9 mouse cellular contexts compared by ENCODE assay signal in the genomic region with DNA sequence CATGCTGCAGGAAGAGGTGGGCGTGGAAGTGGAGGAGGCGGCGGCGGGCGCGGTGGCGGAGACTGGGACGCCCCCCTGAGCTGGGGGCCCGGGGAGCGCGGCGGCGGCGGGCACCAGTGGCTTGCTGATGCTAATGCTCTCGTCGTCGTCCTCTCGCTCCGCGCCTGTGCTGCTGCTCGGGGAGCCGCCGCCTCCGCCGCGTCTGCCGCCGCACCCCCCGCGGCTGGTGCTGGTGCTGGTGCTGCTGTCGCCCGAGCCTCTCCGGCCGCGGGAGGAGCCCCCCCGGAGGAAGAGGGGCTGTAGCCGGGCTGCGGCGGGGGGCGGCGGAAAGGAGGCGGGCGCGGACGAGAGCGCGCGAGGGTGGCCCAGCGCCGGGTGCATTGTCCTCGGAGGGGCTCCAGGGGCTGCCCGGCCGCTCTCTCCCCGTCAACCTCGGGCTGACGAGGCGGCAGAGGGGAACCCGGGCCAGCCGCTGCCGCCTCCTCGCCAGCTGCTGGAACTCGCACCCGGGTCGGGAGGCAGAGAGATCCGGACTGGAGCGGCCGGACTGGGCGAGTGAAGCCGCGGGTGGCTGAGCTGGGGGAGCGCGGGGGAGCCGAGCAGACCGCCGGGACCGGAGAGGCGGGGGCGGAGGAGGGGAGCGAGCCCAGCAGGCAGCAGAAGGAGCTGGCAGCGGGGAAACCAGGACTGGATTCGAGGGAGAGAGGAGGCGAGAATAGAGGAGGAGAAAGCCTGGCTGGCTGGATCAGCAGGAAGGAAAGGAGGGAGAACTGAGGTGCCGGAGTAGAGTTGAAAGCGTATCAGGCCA. TPM values are rescaled to one million over a fixed set of nuclear protein-coding genes. Genes with fewer than 3 reads are reported as not detected.
DNase-seq lines count a peak whose midpoint lies in the region; ATAC-seq and TF ChIP-seq lines count a peak whose summit lies in the region.
"Had no signal": no experiment of that assay in that cellular context is flagged by ENCODE, and none has a peak within 500 bp of the region (broad histone marks: within the 10 kb centered on the region; RNA-seq: fewer than 3 reads in every experiment).

A gene (minus strand): TSS at position 434 of the 808 bp plus-strand sequence.

- peak; percentile 88 for DNase-seq in heart, embryonic 10.5 days (ENCODE audit: low spot score)
- DNase-seq in heart, adult 11 months = no peak
- DNase-seq in cerebellum, adult 8-10 months = peak; percentile 61
- peak; percentile 55 for DNase-seq in limb, embryonic 14.5 days (ENCODE audit: low spot score)
- DNase-seq in midbrain, postnatal 0 days (ENCODE audit: low spot score) = peak; percentile 90
- peak; percentile 90 for DNase-seq in telencephalon, adult 2 months (ENCODE audit: low read depth, low spot score)

- peaks cover 39% of the 10 kb centered on the region for H3K4me1 ChIP-seq in heart, embryonic 10.5 days
- H3K4me1 ChIP-seq in intestine, embryonic 16.5 days (ENCODE audit: control insufficient read depth, insufficient read depth, low read length) = peaks cover 14% of the 10 kb centered on the region
- H3K4me1 ChIP-seq in limb, embryonic 14.5 days (ENCODE audit: control insufficient read depth, insufficient read depth, low read length) = peaks cover 14% of the 10 kb centered on the region; the same call in 1 of the 2 replicates
- H3K4me1 ChIP-seq in midbrain, postnatal 0 days (ENCODE audit: insufficient read depth, low read length) = peaks cover 16% of the 10 kb centered on the region

- TF ChIP-seq POLR2A in limb, embryonic 14.5 days (IDR thresholded peaks at IDR 0.05; ENCODE audit: borderline replicate concordance, extremely low read depth, insufficient read depth, insufficient read length) = 0 out of 2 replicates have a peak, but pooled peaks have one; percentile 13

- H3K27me3 ChIP-seq in heart, embryonic 10.5 days (ENCODE audit: insufficient read depth, poor library complexity, severe bottlenecking) = peaks cover 74% of the 10 kb centered on the region
- peaks cover 39% of the 10 kb centered on the region for H3K27me3 ChIP-seq in intestine, embryonic 16.5 days (replicated peaks; ENCODE audit: control insufficient read depth, insufficient read depth, low read length)
- peaks cover 34% of the 10 kb centered on the region for H3K27me3 ChIP-seq in limb, embryonic 14.5 days (ENCODE audit: control insufficient read depth, insufficient read depth, low read length)
- no peaks in the 10 kb centered on the region for H3K27me3 ChIP-seq in midbrain, postnatal 0 days (ENCODE audit: insufficient read depth, low read length)

- peak within 1 kb of the TSS; percentile 97 for H3K4me2 ChIP-seq in intestine, embryonic 16.5 days (ENCODE audit: low read depth, low read length)
- H3K4me2 ChIP-seq in limb, embryonic 14.5 days (replicated peaks; ENCODE audit: low read depth, low read length, severe bottlenecking) = peak within 1 kb of the TSS; percentile 99
- peak within 1 kb of the TSS; percentile 69 for H3K4me2 ChIP-seq in midbrain, postnatal 0 days (ENCODE audit: low read depth, low read length, poor library complexity, severe bottlenecking)

- WGBS in heart, embryonic 10.5 days = 1% methylated on average over 83 of the region's 84 CpGs
- WGBS in intestine, embryonic 16.5 days = 0% methylated on average over 58 of the region's 84 CpGs
- WGBS in limb, embryonic 14.5 days = 3% methylated on average over 54 of the region's 84 CpGs
- under 1% methylated on average over 47 of the region's 84 CpGs for WGBS in midbrain, postnatal 0 days

- peak within 1 kb of the TSS; percentile 78 for H3K27ac ChIP-seq in heart, embryonic 10.5 days
- H3K27ac ChIP-seq in intestine, embryonic 16.5 days (ENCODE audit: low read length) = no peak within 1 kb of the TSS
- no peak within 1 kb of the TSS for H3K27ac ChIP-seq in limb, embryonic 14.5 days (replicated peaks; ENCODE audit: low read depth, low read length)
- H3K27ac ChIP-seq in midbrain, postnatal 0 days (ENCODE audit: low read depth, low read length) = peak within 1 kb of the TSS; percentile 87

- H3K4me3 ChIP-seq in heart, embryonic 10.5 days = peak within 1 kb of the TSS; percentile 79
- H3K4me3 ChIP-seq in intestine, embryonic 16.5 days (ENCODE audit: low read length) = peak within 1 kb of the TSS; percentile 63
- H3K4me3 ChIP-seq in limb, embryonic 14.5 days (replicated peaks; ENCODE audit: low read length) = peak within 1 kb of the TSS; percentile 67
- peak within 1 kb of the TSS; percentile 74 for H3K4me3 ChIP-seq in midbrain, postnatal 0 days (ENCODE audit: low read depth, low read length)

- TF ChIP-seq CTCF in midbrain, postnatal 0 days (IDR thresholded peaks at IDR 0.05) = no peak

- peak within 1 kb of the TSS; percentile 66 for H3K9ac ChIP-seq in intestine, embryonic 16.5 days (ENCODE audit: low read depth, low read length)
- H3K9ac ChIP-seq in limb, embryonic 14.5 days (ENCODE audit: low read depth, low read length, severe bottlenecking) = peak within 1 kb of the TSS; percentile 48
- peak within 1 kb of the TSS; percentile 81 for H3K9ac ChIP-seq in midbrain, postnatal 0 days (replicated peaks; ENCODE audit: low read length, poor library complexity, severe bottlenecking)

- H3K36me3 ChIP-seq in heart, embryonic 10.5 days = no peaks in the 10 kb centered on the region
- H3K36me3 ChIP-seq in intestine, embryonic 16.5 days (ENCODE audit: control insufficient read depth, insufficient read depth, low read length) = no peaks in the 10 kb centered on the region
- H3K36me3 ChIP-seq in limb, embryonic 14.5 days (ENCODE audit: control insufficient read depth, insufficient read depth, low read length) = no peaks in the 10 kb centered on the region
- no peaks in the 10 kb centered on the region for H3K36me3 ChIP-seq in midbrain, postnatal 0 days (ENCODE audit: insufficient read depth, low read length)
- H3K36me3 ChIP-seq: G1E had no signal

- peak; percentile 66 for ATAC-seq in frontal cortex, adult (ENCODE audit: low TSS enrichment)
- peak; percentile 67 for ATAC-seq in intestine, embryonic 16.5 days
- peak; percentile 83 for ATAC-seq in limb, embryonic 14.5 days (ENCODE audit: low FRiP score, low read depth)
- ATAC-seq in midbrain, postnatal 0 days (ENCODE audit: low FRiP score) = peak; percentile 75

- H3K9me3 ChIP-seq in heart, embryonic 10.5 days = no peaks in the 10 kb centered on the region
- H3K9me3 ChIP-seq in intestine, embryonic 16.5 days (ENCODE audit: control insufficient read depth, low read length) = no peaks in the 10 kb centered on the region
- H3K9me3 ChIP-seq in limb, embryonic 14.5 days (ENCODE audit: control insufficient read depth, low read length) = no peaks in the 10 kb centered on the region
- H3K9me3 ChIP-seq in midbrain, postnatal 0 days (ENCODE audit: low read length) = no peaks in the 10 kb centered on the region

RNA-seq across cellular contexts. Expression of the gene that starts here (rescaled TPM):
- 0.03 and 0.07 TPM in 2 replicates for polyA plus RNA-seq in heart, embryonic 10.5 days (2016; fragmentation: Nextera tagmentation; extraction: Ambion mirVana)
- 0.06 TPM in 2 replicates for polyA plus RNA-seq in intestine, embryonic 16.5 days (2015; fragmentation: Nextera tagmentation; extraction: Ambion mirVana)
- 0.52 and 0.78 TPM in 2 replicates for polyA plus RNA-seq in limb, embryonic 14.5 days (2012; rRNA removed)
- polyA plus RNA-seq in limb, embryonic 14.5 days (2014; fragmentation: Nextera tagmentation; extraction: Ambion mirVana) = 0.21 and 0.23 TPM in 2 replicates
- total RNA-seq in midbrain, postnatal 0 days (2014; rRNA removed) = 27.2 and 30.5 TPM in 2 replicates
- polyA plus RNA-seq in midbrain, postnatal 0 days (2015; fragmentation: Nextera tagmentation; extraction: Ambion mirVana) = 2.5 and 2.7 TPM in 2 replicates
- polyA plus RNA-seq: G1E had no signal

Comparison
In these comparisons a context has a peak if more than half of its experiments do, and no peak if none do; other contexts are left out.
1. Peak in DNase-seq, H3K4me3 ChIP-seq and H3K27ac ChIP-seq in heart, embryonic 10.5 days; RNA of the gene not detected or under 1 TPM.
2. Peak in ATAC-seq, H3K4me3 ChIP-seq, H3K9ac ChIP-seq and H3K4me2 ChIP-seq in intestine, embryonic 16.5 days; RNA of the gene not detected or under 1 TPM.
3. Peak in DNase-seq, ATAC-seq, H3K4me3 ChIP-seq, H3K9ac ChIP-seq and H3K4me2 ChIP-seq in limb, embryonic 14.5 days; RNA of the gene not detected or under 1 TPM.